Mouse (Mus musculus) thymus, adult 2 months (tissue): ENCODE data around the gene Casp3. TPM values are rescaled to one million over a fixed set of nuclear protein-coding genes. Genes with fewer than 3 reads are reported as not detected.

Experiments
- DNase-seq: peaks from one replicate; pipeline ENCODE4 v3.0.0; 2021
- H3K27ac ChIP-seq: fragments of 200-500 bp; 2 replicates; pipeline ENCODE4 v1.5.1; 2012; ENCODE audit warnings: low read length, control low read depth; ENCODE audit not compliant: control insufficient read depth, insufficient read depth
- H3K27me3 ChIP-seq: fragments of 200-500 bp; 2 replicates; pipeline ENCODE4 v1.6.1; 2012; ENCODE audit warnings: mild to moderate bottlenecking, low read length, moderate library complexity, mixed read lengths; ENCODE audit not compliant: control insufficient read depth, insufficient read depth
- H3K36me3 ChIP-seq: fragments of 200-500 bp; 2 replicates; pipeline ENCODE4 v1.6.1; 2012; ENCODE audit warnings: mild to moderate bottlenecking, low read length, moderate library complexity; ENCODE audit not compliant: control insufficient read depth, insufficient read depth
- H3K4me1 ChIP-seq: fragments of 200-500 bp; replicated peaks from 2 replicates; pipeline ENCODE4 v1.6.1; 2012; ENCODE audit warnings: low read length; ENCODE audit not compliant: control insufficient read depth, insufficient read depth
- H3K4me3 ChIP-seq: fragments of 200-500 bp; 2 replicates; pipeline ENCODE4 v1.5.1; 2012; ENCODE audit warnings: mild to moderate bottlenecking, low read length, control low read depth, moderate library complexity; ENCODE audit not compliant: control insufficient read depth, insufficient read depth
- CTCF ChIP-seq: fragments of 200-500 bp; IDR thresholded peaks from 2 replicates; pipeline ENCODE4 v1.5.1; 2012; ENCODE audit warnings: mild to moderate bottlenecking, control low read depth, low read length, moderate library complexity, borderline replicate concordance; ENCODE audit not compliant: control insufficient read depth, poor library complexity, insufficient read depth; ENCODE audit errors: extremely low read depth
- POLR2A ChIP-seq: fragments of 200-500 bp; IDR thresholded peaks from 2 replicates; pipeline ENCODE4 v1.6.1; 2012; ENCODE audit warnings: mild to moderate bottlenecking, low read length, control low read depth, moderate library complexity; ENCODE audit not compliant: control insufficient read depth, poor library complexity, insufficient read depth; ENCODE audit errors: extremely low read depth
- WGBS: fragments of 180-500 bp; shearing (Covaris S2); methylation state at CpG from one replicate; pipeline ENCODE4 v1.1.7; 2018; 5-methylcytosine and 5-hydroxymethylcytosine counted together
- polyA plus RNA-seq: library from polyadenylated mRNA; depleted of rRNA; stranded (reverse); fragments of >200 nt; gene quantifications from 2 replicates; pipeline ENCODE4 v1.2.3, GENCODE M21; 2012

Casp3 gene
- polyA plus RNA-seq, 1 experiment, result 13.0 TPM

GRCm38 (mm10) chr8:46615936-46616335 is 1.2 kb upstream of the Casp3 start:
- peaks cover 17% of the 10 kb centered on the region for H3K4me1 ChIP-seq
- no peaks in the 10 kb centered on the region for H3K27me3 ChIP-seq
- DNase-seq, result no peak
- no peak overlapping the region for H3K4me3 ChIP-seq
- TF ChIP-seq CTCF (no peak), POLR2A (no peak)
- no peaks in the 10 kb centered on the region for H3K36me3 ChIP-seq
- 21% methylated on average over 8 of the region's 8 CpGs for WGBS
- 0 out of 2 replicates have a peak overlapping the region, but pooled peaks have one; percentile 28 for H3K27ac ChIP-seq

- Histone ChIP-seq H3K4me1 (peaks cover 17% of the 10 kb centered on the region), H3K4me3 (peak overlapping the region; percentile 67), H3K36me3 (no peaks in the 10 kb centered on the region), H3K27me3 (no peaks in the 10 kb centered on the region), H3K27ac (no peak overlapping the region)
- TF ChIP-seq CTCF (no peak), POLR2A (no peak)
- peak; percentile 21 for DNase-seq
- WGBS, result under 1% methylated on average over 38 of the region's 38 CpGs
These were observed 864 bp downstream of the Casp3 start for GRCm38 (mm10) chr8:46617690-46618620.

GRCm38 (mm10) chr8:46618639-46619320 is 1.7 kb downstream of the Casp3 start:
- 24% methylated on average over 10 of the region's 10 CpGs for WGBS
- H3K36me3 ChIP-seq, result no peaks in the 10 kb centered on the region
- peak overlapping the region; percentile 67 for H3K4me3 ChIP-seq
- no peaks in the 10 kb centered on the region for H3K27me3 ChIP-seq
- no peak for TF ChIP-seq CTCF
- no peak for TF ChIP-seq POLR2A
- no peak for DNase-seq
- H3K27ac ChIP-seq, result no peak overlapping the region
- H3K4me1 ChIP-seq, result peaks cover 17% of the 10 kb centered on the region

GRCm38 (mm10) chr8:46622446-46623270 is 5.6 kb downstream of the Casp3 start:
- Histone ChIP-seq H3K27me3 (no peaks in the 10 kb centered on the region), H3K36me3 (no peaks in the 10 kb centered on the region), H3K4me3 (no peak overlapping the region), H3K27ac (no peak overlapping the region), H3K4me1 (peaks cover 11% of the 10 kb centered on the region)
- 93% methylated on average over 9 of the region's 9 CpGs for WGBS
- no peak for DNase-seq
- TF ChIP-seq CTCF (no peak), POLR2A (no peak)

- H3K4me3 ChIP-seq, result no peak overlapping the region
- TF ChIP-seq POLR2A (no peak), CTCF (no peak)
- H3K27ac ChIP-seq, result no peak overlapping the region
- H3K27me3 ChIP-seq, result no peaks in the 10 kb centered on the region
- peaks cover 6% of the 10 kb centered on the region for H3K4me1 ChIP-seq
- H3K36me3 ChIP-seq, result peaks cover 2% of the 10 kb centered on the region
- no peak for DNase-seq
- WGBS, result 31% methylated on average over 1 of the region's 1 CpGs
These were observed 8.1 kb downstream of the Casp3 start for GRCm38 (mm10) chr8:46625166-46625565.

GRCm38 (mm10) chr8:46626642-46627041 is 9.6 kb downstream of the Casp3 start:
- no peak for DNase-seq
- Histone ChIP-seq H3K27ac (no peak overlapping the region), H3K4me3 (no peak overlapping the region), H3K36me3 (peaks cover 8% of the 10 kb centered on the region), H3K4me1 (peaks cover 6% of the 10 kb centered on the region), H3K27me3 (no peaks in the 10 kb centered on the region)
- TF ChIP-seq CTCF (no peak), POLR2A (no peak)
- 76% methylated on average over 5 of the region's 5 CpGs for WGBS

- no peak for TF ChIP-seq POLR2A
- WGBS, result 62% methylated on average over 7 of the region's 7 CpGs
- Histone ChIP-seq H3K36me3 (peaks cover 13% of the 10 kb centered on the region), H3K27me3 (no peaks in the 10 kb centered on the region), H3K4me1 (peaks cover 6% of the 10 kb centered on the region), H3K27ac (no peak overlapping the region), H3K4me3 (no peak overlapping the region)
- DNase-seq, result no peak
These were observed 10.8 kb downstream of the Casp3 start for GRCm38 (mm10) chr8:46627881-46628280.
